Mouse (Mus musculus) heart, embryonic 14.5 days (tissue): ENCODE results near the gene Adam19. TPM values are rescaled to one million over a fixed set of nuclear protein-coding genes. Genes with fewer than 3 reads are reported as not detected.
A peak's percentile ranks its signal among the peaks of the same experiment; 100 is the strongest.
"Not testable (repeated sequence)": the region's sequence is repeated elsewhere in the genome, so short reads cannot be mapped to it uniquely, and the experiment has no call there.

Experiments used
- ATAC-seq: fragments of 200-750 bp; cut with Nextera tagmentation; 2 replicates; pipeline ENCODE4 v1.8.0; 2017; ENCODE audit warnings: low read depth, moderate TSS enrichment; ENCODE audit not compliant: insufficient number of reproducible peaks, insufficient read depth, low FRiP score
- H3K27ac ChIP-seq, 2 experiments: fragments of 200-500 bp in 1 of 2; fragments of 300-500 bp in 1 of 2; sonication (generic) in 1 of 2; replicated peaks in 1 of 2; 2 replicates each; pipeline ENCODE4 v1.5.1; 2012 to 2014; ENCODE audit warnings: low read depth in 2 of 2, low read length in 2 of 2, control low read depth in 1 of 2, mild to moderate bottlenecking in 1 of 2, mixed read lengths in 1 of 2; ENCODE audit not compliant: control insufficient read depth in 1 of 2, insufficient read depth in 1 of 2
- H3K27me3 ChIP-seq: fragments of 300-500 bp; sonication (generic); 2 replicates; pipeline ENCODE4 v1.6.1; 2014; ENCODE audit warnings: mild to moderate bottlenecking, low read length, control low read depth; ENCODE audit not compliant: control insufficient read depth, insufficient read depth
- H3K36me3 ChIP-seq: fragments of 300-500 bp; sonication (generic); 2 replicates; pipeline ENCODE4 v1.6.1; 2014; ENCODE audit warnings: mild to moderate bottlenecking, control low read depth, low read length, mixed read lengths; ENCODE audit not compliant: control insufficient read depth, insufficient read depth
- H3K4me1 ChIP-seq, 2 experiments: fragments of 200-500 bp in 1 of 2; fragments of 300-500 bp in 1 of 2; sonication (generic) in 1 of 2; 2 replicates each; pipeline ENCODE4 v1.6.1; 2012 to 2014; ENCODE audit warnings: low read length in 2 of 2, control low read depth in 1 of 2, mixed read lengths in 1 of 2; ENCODE audit not compliant: control insufficient read depth in 2 of 2, insufficient read depth in 2 of 2
- H3K4me2 ChIP-seq: fragments of 300-500 bp; sonication (generic); 2 replicates; pipeline ENCODE4 v1.6.1; 2014; ENCODE audit warnings: mild to moderate bottlenecking, low read length
- H3K4me3 ChIP-seq, 2 experiments: fragments of 200-500 bp in 1 of 2; fragments of 300-500 bp in 1 of 2; sonication (generic) in 1 of 2; 2 replicates each; pipeline ENCODE4 v1.5.1; 2012 to 2014; ENCODE audit warnings: low read length in 2 of 2, mild to moderate bottlenecking in 2 of 2, control low read depth in 1 of 2, low read depth in 1 of 2, moderate library complexity in 1 of 2; ENCODE audit not compliant: control insufficient read depth in 1 of 2, insufficient read depth in 1 of 2
- H3K9ac ChIP-seq: fragments of 300-500 bp; sonication (generic); 2 replicates; pipeline ENCODE4 v1.6.1; 2014; ENCODE audit warnings: mild to moderate bottlenecking, low read length
- H3K9me3 ChIP-seq: fragments of 300-500 bp; sonication (generic); 2 replicates; pipeline ENCODE4 v1.6.1; 2016; ENCODE audit warnings: low read length, control low read depth; ENCODE audit not compliant: control insufficient read depth
- WGBS: fragments of 180-500 bp; shearing (Covaris S2); extraction: QIAGEN DNeasy Blood & Tissue Kit; methylation state at CpG from one replicate; pipeline ENCODE4 v1.1.7; 2014; 5-methylcytosine and 5-hydroxymethylcytosine counted together
- polyA plus RNA-seq: library from polyadenylated mRNA; unstranded; fragments of >200 nt; fragmentation: Nextera tagmentation; extraction: Ambion mirVana; gene quantifications from 2 replicates; pipeline ENCODE4 v1.2.1, GENCODE M21; 2014

Adam19 gene
- polyA plus RNA-seq, 1 experiment from 2014 or later = 22.7 TPM

DNA sequence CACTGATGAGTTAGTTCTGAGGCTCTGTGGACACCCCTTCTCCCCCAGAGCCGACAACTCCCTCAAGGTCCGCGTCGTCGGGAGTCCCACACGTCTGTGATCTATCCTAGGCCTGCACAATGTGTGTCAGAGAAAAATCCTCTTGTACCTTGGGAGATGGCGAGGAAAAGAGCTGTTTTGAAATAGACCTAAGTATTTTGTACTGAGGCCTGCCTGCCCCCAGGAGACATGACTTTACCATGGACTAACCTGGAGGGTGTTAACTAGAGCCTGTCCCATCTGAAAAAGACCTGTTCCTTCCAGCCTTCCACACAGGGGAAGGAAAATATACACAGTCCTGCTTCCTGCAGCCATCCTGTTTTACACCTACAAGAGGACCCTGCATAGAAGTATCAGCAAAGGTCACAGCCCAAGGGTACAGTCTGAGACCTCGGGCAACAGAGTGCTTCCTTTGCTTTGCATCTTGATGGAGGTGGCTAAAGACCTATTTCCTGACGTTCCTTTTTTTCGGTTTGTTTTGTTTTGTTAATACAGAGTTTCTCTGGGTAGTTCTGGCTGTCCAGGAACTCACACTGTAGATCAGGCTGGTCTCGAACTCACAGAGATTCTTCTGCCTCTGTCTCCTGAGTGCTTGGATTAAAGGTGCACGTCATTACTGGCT is 14.1 kb upstream of the Adam19 start:
- WGBS = 59% methylated on average over 12 of the region's 12 CpGs
- H3K9ac ChIP-seq = no peak overlapping the region
- no peak for ATAC-seq
- no peaks in the 10 kb centered on the region for H3K36me3 ChIP-seq
- no peak overlapping the region for H3K4me2 ChIP-seq
- 0 out of 4 replicates have a peak overlapping the region, but pooled peaks of 1 of the 2 experiments have one; percentile 30 for H3K27ac ChIP-seq
- no peaks in the 10 kb centered on the region for H3K27me3 ChIP-seq
- no peaks in the 10 kb centered on the region for H3K9me3 ChIP-seq
- no peaks in the 10 kb centered on the region; a peak in 1 of 4 replicates for H3K4me1 ChIP-seq
- no peak overlapping the region for H3K4me3 ChIP-seq

DNA sequence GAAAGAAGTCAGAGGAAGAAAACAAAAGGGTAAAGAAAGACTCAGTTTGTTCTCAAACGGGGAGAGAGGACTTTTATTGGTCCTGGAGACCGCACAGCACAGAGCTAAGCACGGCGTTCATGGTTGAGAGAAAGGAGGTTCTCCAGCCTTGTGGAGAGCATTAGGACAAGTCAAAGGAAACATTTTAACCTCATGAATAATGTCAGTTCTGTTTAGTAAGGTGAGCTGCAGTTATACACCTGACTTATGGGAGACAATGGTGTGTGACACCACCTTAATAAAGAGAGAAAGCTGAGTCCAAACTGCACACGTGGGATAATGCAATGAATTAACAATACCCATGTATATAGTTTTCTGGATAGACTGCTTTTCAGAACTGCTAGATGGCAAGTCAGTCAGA is 11.0 kb upstream of the Adam19 start:
- no peaks in the 10 kb centered on the region for H3K9me3 ChIP-seq
- H3K27ac ChIP-seq = no peak overlapping the region
- no peak overlapping the region for H3K9ac ChIP-seq
- H3K4me1 ChIP-seq = no peaks in the 10 kb centered on the region
- no peak overlapping the region for H3K4me3 ChIP-seq
- WGBS = 89% methylated on average over 5 of the region's 5 CpGs
- H3K27me3 ChIP-seq = no peaks in the 10 kb centered on the region
- H3K4me2 ChIP-seq = no peak overlapping the region
- H3K36me3 ChIP-seq = no peaks in the 10 kb centered on the region
- ATAC-seq = no peak

DNA sequence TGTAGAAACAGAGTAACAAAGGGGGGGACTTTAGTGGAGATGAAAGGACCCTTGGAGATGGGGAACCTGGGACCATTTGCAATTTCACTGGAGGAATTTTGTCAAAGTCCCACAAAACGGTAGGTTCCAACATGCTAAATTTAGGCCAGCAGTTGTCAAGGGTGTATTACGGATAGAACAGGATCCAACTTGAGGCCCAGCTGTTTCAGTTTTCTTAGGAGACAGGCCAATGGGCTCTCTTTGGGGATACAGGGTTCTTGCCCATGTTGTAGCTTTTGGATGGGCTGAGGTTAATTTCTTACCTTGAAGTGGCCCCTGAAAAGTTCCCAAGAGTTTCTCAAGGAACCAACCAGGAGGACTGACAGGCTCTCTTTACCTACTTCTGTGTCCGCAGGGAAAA is 8.5 kb upstream of the Adam19 start:
- no peak overlapping the region for H3K27ac ChIP-seq
- H3K4me1 ChIP-seq = no peaks in the 10 kb centered on the region
- no peaks in the 10 kb centered on the region for H3K27me3 ChIP-seq
- H3K4me2 ChIP-seq = no peak overlapping the region
- WGBS = 69% methylated on average over 3 of the region's 3 CpGs
- H3K36me3 ChIP-seq = no peaks in the 10 kb centered on the region
- H3K4me3 ChIP-seq = no peak overlapping the region
- H3K9ac ChIP-seq = no peak overlapping the region
- H3K9me3 ChIP-seq = no peaks in the 10 kb centered on the region
- ATAC-seq = no peak

DNA sequence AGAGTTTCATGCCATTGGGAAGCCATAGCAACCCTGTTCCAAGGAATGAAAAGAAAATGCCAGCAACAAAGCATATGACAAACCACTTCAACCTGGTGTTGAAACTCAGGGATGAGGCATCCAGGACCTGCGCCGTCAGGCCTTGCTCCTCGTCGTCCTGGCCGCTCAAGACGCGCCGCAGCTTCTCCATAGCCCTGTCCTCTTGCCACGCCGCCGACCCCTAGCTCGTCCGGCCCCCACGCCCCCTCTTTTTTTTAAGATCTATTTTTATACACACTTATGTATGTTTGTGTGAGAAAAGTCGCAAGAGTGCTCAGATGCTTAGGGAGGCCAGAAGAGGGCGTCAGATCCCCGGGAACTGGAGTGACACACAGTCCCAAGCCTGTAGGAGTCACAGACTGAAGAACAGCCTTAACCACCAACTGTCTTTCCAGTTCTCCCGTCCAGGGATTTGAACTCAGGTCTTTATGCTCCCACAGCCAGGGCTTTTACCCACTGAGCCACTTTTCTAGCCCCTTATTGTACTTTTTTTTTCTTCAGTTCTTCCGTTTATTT is 3.6 kb upstream of the Adam19 start, which contains the start of gene Gm12166:
Gene Gm12166 (minus strand): TSS at position 217 of the 555 bp plus-strand sequence.
- not testable (repeated sequence) for H3K36me3 ChIP-seq, H3K9me3 ChIP-seq, H3K9ac ChIP-seq, H3K27ac ChIP-seq, H3K27me3 ChIP-seq, ATAC-seq
- H3K4me2 ChIP-seq = peak within 1 kb of the TSS; percentile 58
- peak within 1 kb of the TSS; percentile 27; a peak in 3 of 4 replicates for H3K4me3 ChIP-seq
- WGBS = 19% methylated on average over 19 of the region's 19 CpGs
- H3K4me1 ChIP-seq = peaks cover 3 to 17% of the 10 kb centered on the region in 2 experiments; a peak in 3 of 4 replicates

DNA sequence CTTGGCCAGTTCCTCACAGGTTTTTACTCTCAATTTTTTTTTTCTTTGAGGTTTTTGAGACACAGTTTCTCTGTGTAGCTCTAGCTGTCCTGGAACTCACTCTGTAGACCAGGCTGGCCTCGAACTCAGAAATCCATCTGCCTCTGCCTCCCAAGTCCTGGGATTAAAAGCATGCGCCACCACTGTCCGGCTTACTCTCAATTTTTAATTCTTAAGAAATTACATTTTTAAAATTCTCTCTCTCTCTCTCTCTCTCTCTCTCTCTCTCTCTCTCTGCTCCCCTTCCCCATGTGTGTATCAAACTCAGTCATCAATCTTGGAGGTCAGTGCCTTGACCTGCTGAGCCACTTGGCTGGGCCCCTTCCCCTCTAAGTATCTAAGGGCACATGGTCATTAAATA is 2.3 kb upstream of the Adam19 start:
- not testable (repeated sequence) for ATAC-seq, H3K4me2 ChIP-seq, H3K9ac ChIP-seq, H3K9me3 ChIP-seq, H3K36me3 ChIP-seq, H3K27ac ChIP-seq, H3K27me3 ChIP-seq, H3K4me3 ChIP-seq
- 93% methylated on average over 3 of the region's 3 CpGs for WGBS
- peaks cover 6 to 22% of the 10 kb centered on the region in 2 experiments for H3K4me1 ChIP-seq

DNA sequence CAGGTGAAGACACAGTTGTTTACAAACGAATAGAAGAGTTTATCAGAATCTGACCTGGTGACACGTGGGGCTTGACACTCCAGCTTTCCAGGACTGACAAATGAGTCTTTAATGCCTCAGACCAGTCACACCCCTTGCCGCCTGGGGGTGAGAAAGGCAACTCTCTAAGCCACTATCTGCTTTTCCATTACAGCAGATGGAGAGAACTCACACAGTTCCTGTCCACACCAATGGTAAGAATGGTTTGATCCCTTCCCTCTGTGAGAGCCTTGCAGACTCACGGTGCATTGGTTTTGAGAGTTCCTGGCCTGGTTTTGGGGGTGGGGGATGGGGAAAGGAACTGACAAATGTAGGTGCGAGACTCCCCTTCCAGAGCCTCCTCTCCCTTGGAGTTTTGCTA is 1.5 kb upstream of the Adam19 start:
- H3K9me3 ChIP-seq = no peaks in the 10 kb centered on the region
- H3K4me1 ChIP-seq = peaks cover 6 to 22% of the 10 kb centered on the region in 2 experiments
- no peak overlapping the region for H3K4me3 ChIP-seq
- no peaks in the 10 kb centered on the region for H3K27me3 ChIP-seq
- ATAC-seq = no peak
- H3K9ac ChIP-seq = no peak overlapping the region
- 29% methylated on average over 5 of the region's 5 CpGs for WGBS
- H3K4me2 ChIP-seq = no peak overlapping the region
- H3K27ac ChIP-seq = peak overlapping the region in 1 of 2 experiments; percentile 88; a peak in 1 of 4 replicates
- no peaks in the 10 kb centered on the region for H3K36me3 ChIP-seq

DNA sequence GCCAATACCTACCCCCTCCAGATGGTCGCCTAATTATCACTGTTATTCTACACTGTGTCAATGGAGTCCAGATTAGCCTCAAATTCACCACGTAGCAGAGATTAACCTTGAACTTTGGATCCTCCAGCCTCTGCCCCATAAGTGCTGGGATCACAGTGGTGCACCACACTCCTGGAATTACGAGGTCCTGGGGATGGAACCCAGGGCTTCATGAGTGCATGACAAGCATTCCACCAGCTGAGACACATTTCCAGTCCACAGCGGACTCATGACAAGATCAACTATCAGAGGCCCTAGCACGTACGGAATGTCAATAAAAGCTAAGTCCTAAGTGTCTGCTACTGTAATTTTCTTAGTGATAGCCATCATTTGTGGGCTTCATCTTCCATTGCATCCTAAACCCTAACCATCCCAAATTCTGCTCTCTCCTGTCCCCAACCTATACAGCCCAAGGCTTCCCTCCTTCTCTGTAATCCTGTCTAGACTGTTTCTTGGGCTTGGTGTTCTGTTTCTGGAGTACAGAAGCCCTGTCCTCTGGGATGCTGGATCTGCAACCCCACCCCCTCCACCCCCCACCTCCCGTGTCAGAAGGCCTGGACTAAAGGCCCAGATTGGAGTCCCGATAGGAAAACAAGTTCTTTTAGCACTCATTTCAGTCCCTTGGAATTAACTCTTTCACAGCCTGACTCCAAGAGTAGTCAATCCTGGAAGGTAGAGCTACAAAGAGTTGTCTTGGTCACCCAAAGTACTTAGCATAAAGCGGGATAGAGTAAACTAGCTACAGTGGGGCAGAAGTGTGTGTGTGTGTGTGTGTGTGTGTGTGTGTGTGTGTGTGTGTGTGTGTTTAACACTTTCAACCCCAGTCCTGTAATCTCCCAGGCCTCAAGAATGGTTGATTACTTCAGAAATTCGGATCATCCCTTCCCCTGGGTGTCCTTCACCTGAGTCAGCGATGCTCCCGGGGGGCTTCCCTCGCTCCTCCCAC is 589 bp upstream of the Adam19 start:
- no peaks in the 10 kb centered on the region for H3K27me3 ChIP-seq
- WGBS = 20% methylated on average over 13 of the region's 13 CpGs
- H3K9ac ChIP-seq = peak overlapping the region; percentile 84
- peak; percentile 6; the same call in 1 of the 2 replicates for ATAC-seq
- peak overlapping the region; percentile 45 to 88; a peak in 3 of 4 replicates for H3K27ac ChIP-seq
- H3K36me3 ChIP-seq = 0 out of 2 replicates have a peak, but pooled peaks cover 4% of the 10 kb centered on the region
- H3K9me3 ChIP-seq = no peaks in the 10 kb centered on the region
- peak overlapping the region; percentile 59 to 77 for H3K4me3 ChIP-seq
- H3K4me1 ChIP-seq = peaks cover 8 to 30% of the 10 kb centered on the region in 2 experiments
- H3K4me2 ChIP-seq = peak overlapping the region; percentile 69
